Mouse (Mus musculus): ENCODE measurements around the gene Axdnd1. TPM values are rescaled to one million over a fixed set of nuclear protein-coding genes. Genes with fewer than 3 reads are reported as not detected.
"Not testable (repeated sequence)": the region's sequence is repeated elsewhere in the genome, so short reads cannot be mapped to it uniquely, and the experiment has no call there.

Gene Axdnd1
- total and polyA plus RNA-seq, 2 experiments from 2014 or later, result not detected

- Histone ChIP-seq H3K4me3 (ENCODE audit: low read depth, low read length) (no peak overlapping the region), H3K4me1 (ENCODE audit: control insufficient read depth, insufficient read depth) (no peaks in the 10 kb centered on the region), H3K4me2 (ENCODE audit: low read depth, low read length) (no peak overlapping the region), H3K27me3 (ENCODE audit: control insufficient read depth, insufficient read depth, low read length) (no peaks in the 10 kb centered on the region), H3K36me3 (replicated peaks; ENCODE audit: control insufficient read depth, insufficient read depth, low read length) (no peaks in the 10 kb centered on the region), H3K9me3 (replicated peaks; ENCODE audit: control insufficient read depth, low read length) (no peaks in the 10 kb centered on the region), H3K27ac (ENCODE audit: low read depth) (no peak overlapping the region), H3K9ac (replicated peaks; ENCODE audit: low read depth, low read length) (no peak overlapping the region)
- 93% methylated on average over 6 of the region's 6 CpGs for WGBS
- ATAC-seq (ENCODE audit: insufficient read depth, low read depth) (no peak), DNase-seq (ENCODE audit: low spot score) (no peak)
- TF ChIP-seq EP300 (IDR thresholded peaks at IDR 0.05; ENCODE audit: low read depth), result no peak
- TF ChIP-seq CTCF (IDR thresholded peaks at IDR 0.05; ENCODE audit: low read depth), result no peak
Observed at GRCm38 (mm10) chr1:156290016-156290415, 130.9 kb downstream of the Axdnd1 start.

- WGBS, result 45% methylated on average over 10 of the region's 10 CpGs
- not testable (repeated sequence) for H3K4me2 ChIP-seq (ENCODE audit: low read depth, low read length); H3K4me3 ChIP-seq (ENCODE audit: low read depth, low read length); H3K27ac ChIP-seq (ENCODE audit: low read depth); ATAC-seq (ENCODE audit: insufficient read depth, low read depth); H3K27me3 ChIP-seq (ENCODE audit: control insufficient read depth, insufficient read depth, low read length); H3K4me1 ChIP-seq (ENCODE audit: control insufficient read depth, insufficient read depth); H3K9me3 ChIP-seq (replicated peaks; ENCODE audit: control insufficient read depth, low read length); H3K9ac ChIP-seq (replicated peaks; ENCODE audit: low read depth, low read length); H3K36me3 ChIP-seq (replicated peaks; ENCODE audit: control insufficient read depth, insufficient read depth, low read length); DNase-seq (ENCODE audit: low spot score)
Observed at GRCm38 (mm10) chr1:156289222-156289587, 131.8 kb downstream of the Axdnd1 start.

GRCm38 (mm10) chr1:156288556-156289221 is 132.3 kb downstream of the Axdnd1 start:
- Histone ChIP-seq H3K27ac (ENCODE audit: low read depth) (no peak overlapping the region), H3K4me3 (ENCODE audit: low read depth, low read length) (no peak overlapping the region), H3K27me3 (ENCODE audit: control insufficient read depth, insufficient read depth, low read length) (no peaks in the 10 kb centered on the region), H3K36me3 (replicated peaks; ENCODE audit: control insufficient read depth, insufficient read depth, low read length) (no peaks in the 10 kb centered on the region), H3K4me1 (ENCODE audit: control insufficient read depth, insufficient read depth) (no peaks in the 10 kb centered on the region), H3K4me2 (ENCODE audit: low read depth, low read length) (no peak overlapping the region), H3K9ac (replicated peaks; ENCODE audit: low read depth, low read length) (no peak overlapping the region), H3K9me3 (replicated peaks; ENCODE audit: control insufficient read depth, low read length) (no peaks in the 10 kb centered on the region)
- 69% methylated on average over 9 of the region's 9 CpGs for WGBS
- DNase-seq (ENCODE audit: low spot score) (no peak), ATAC-seq (ENCODE audit: insufficient read depth, low read depth) (no peak)
- TF ChIP-seq CTCF (IDR thresholded peaks at IDR 0.05; ENCODE audit: low read depth), result no peak
- no peak for TF ChIP-seq EP300 (IDR thresholded peaks at IDR 0.05; ENCODE audit: low read depth)

GRCm38 (mm10) chr1:156285541-156285896 is 135.4 kb downstream of the Axdnd1 start:
- no peak overlapping the region for H3K27ac ChIP-seq (ENCODE audit: low read depth)
- no peak for DNase-seq (ENCODE audit: low spot score)
- no peak overlapping the region for H3K4me3 ChIP-seq (ENCODE audit: low read depth, low read length)
- no peaks in the 10 kb centered on the region for H3K4me1 ChIP-seq (ENCODE audit: control insufficient read depth, insufficient read depth)
- H3K36me3 ChIP-seq (replicated peaks; ENCODE audit: control insufficient read depth, insufficient read depth, low read length), result no peaks in the 10 kb centered on the region
- H3K4me2 ChIP-seq (ENCODE audit: low read depth, low read length), result no peak overlapping the region
- ATAC-seq (ENCODE audit: insufficient read depth, low read depth), result no peak
- TF ChIP-seq EP300 (IDR thresholded peaks at IDR 0.05; ENCODE audit: low read depth) (no peak), CTCF (IDR thresholded peaks at IDR 0.05; ENCODE audit: low read depth) (no peak)
- no peaks in the 10 kb centered on the region for H3K9me3 ChIP-seq (replicated peaks; ENCODE audit: control insufficient read depth, low read length)
- WGBS, result 78% methylated on average over 5 of the region's 5 CpGs
- H3K9ac ChIP-seq (replicated peaks; ENCODE audit: low read depth, low read length), result no peak overlapping the region
- no peaks in the 10 kb centered on the region for H3K27me3 ChIP-seq (ENCODE audit: control insufficient read depth, insufficient read depth, low read length)

GRCm38 (mm10) chr1:156284851-156285540 is 136.0 kb downstream of the Axdnd1 start:
- no peaks in the 10 kb centered on the region for H3K36me3 ChIP-seq (replicated peaks; ENCODE audit: control insufficient read depth, insufficient read depth, low read length)
- H3K4me2 ChIP-seq (ENCODE audit: low read depth, low read length), result no peak overlapping the region
- H3K9ac ChIP-seq (replicated peaks; ENCODE audit: low read depth, low read length), result no peak overlapping the region
- ATAC-seq (ENCODE audit: insufficient read depth, low read depth) (no peak), DNase-seq (ENCODE audit: low spot score) (no peak)
- TF ChIP-seq CTCF (IDR thresholded peaks at IDR 0.05; ENCODE audit: low read depth) (no peak), EP300 (IDR thresholded peaks at IDR 0.05; ENCODE audit: low read depth) (no peak)
- no peaks in the 10 kb centered on the region for H3K27me3 ChIP-seq (ENCODE audit: control insufficient read depth, insufficient read depth, low read length)
- H3K4me1 ChIP-seq (ENCODE audit: control insufficient read depth, insufficient read depth), result no peaks in the 10 kb centered on the region
- WGBS, result 50% methylated on average over 9 of the region's 9 CpGs
- H3K9me3 ChIP-seq (replicated peaks; ENCODE audit: control insufficient read depth, low read length), result no peaks in the 10 kb centered on the region
- H3K27ac ChIP-seq (ENCODE audit: low read depth), result no peak overlapping the region
- H3K4me3 ChIP-seq (ENCODE audit: low read depth, low read length), result no peak overlapping the region

GRCm38 (mm10) chr1:156284207-156284606 is 136.8 kb downstream of the Axdnd1 start:
- no peak for DNase-seq (ENCODE audit: low spot score)
- no peak for ATAC-seq (ENCODE audit: insufficient read depth, low read depth)
- WGBS, result 43% methylated on average over 10 of the region's 10 CpGs
- Histone ChIP-seq H3K9me3 (replicated peaks; ENCODE audit: control insufficient read depth, low read length) (no peaks in the 10 kb centered on the region), H3K4me1 (ENCODE audit: control insufficient read depth, insufficient read depth) (no peaks in the 10 kb centered on the region), H3K27me3 (ENCODE audit: control insufficient read depth, insufficient read depth, low read length) (no peaks in the 10 kb centered on the region), H3K4me2 (ENCODE audit: low read depth, low read length) (no peak overlapping the region), H3K4me3 (ENCODE audit: low read depth, low read length) (no peak overlapping the region), H3K27ac (ENCODE audit: low read depth) (no peak overlapping the region), H3K36me3 (replicated peaks; ENCODE audit: control insufficient read depth, insufficient read depth, low read length) (no peaks in the 10 kb centered on the region), H3K9ac (replicated peaks; ENCODE audit: low read depth, low read length) (no peak overlapping the region)
- TF ChIP-seq EP300 (IDR thresholded peaks at IDR 0.05; ENCODE audit: low read depth), result no peak
- TF ChIP-seq CTCF (IDR thresholded peaks at IDR 0.05; ENCODE audit: low read depth), result no peak

All from heart, postnatal 0 days (tissue).